Mouse (Mus musculus): Measurements from ENCODE around the gene Arhgap23. TPM values are rescaled to one million over a fixed set of nuclear protein-coding genes. Genes with fewer than 3 reads are reported as not detected.

Arhgap23 gene
- polyA plus RNA-seq, 1 experiment = 53.4 TPM

DNA sequence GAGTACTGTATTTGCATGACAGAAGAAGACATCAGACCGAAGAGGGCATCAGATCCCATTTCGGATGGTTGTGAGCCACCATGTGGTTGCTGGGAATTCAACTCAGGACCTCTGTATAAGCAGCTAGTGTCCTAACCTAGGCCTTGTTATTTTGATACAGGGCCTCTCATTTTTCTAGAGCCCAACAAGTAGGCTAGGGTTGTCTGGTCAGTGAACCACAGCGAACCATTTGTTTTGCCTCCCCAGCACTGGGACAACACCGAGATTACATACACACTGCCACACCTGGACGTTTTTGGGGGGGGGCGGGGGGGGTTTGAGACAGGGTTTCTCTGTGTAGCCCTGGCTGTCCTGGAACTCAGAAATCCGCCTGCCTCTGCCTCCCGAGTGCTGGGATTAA lies 18.8 kb downstream of the Arhgap23 start:
- DNase-seq (ENCODE audit: extremely low spot score in 1 of 2, low spot score in 1 of 2) = no peak

DNA sequence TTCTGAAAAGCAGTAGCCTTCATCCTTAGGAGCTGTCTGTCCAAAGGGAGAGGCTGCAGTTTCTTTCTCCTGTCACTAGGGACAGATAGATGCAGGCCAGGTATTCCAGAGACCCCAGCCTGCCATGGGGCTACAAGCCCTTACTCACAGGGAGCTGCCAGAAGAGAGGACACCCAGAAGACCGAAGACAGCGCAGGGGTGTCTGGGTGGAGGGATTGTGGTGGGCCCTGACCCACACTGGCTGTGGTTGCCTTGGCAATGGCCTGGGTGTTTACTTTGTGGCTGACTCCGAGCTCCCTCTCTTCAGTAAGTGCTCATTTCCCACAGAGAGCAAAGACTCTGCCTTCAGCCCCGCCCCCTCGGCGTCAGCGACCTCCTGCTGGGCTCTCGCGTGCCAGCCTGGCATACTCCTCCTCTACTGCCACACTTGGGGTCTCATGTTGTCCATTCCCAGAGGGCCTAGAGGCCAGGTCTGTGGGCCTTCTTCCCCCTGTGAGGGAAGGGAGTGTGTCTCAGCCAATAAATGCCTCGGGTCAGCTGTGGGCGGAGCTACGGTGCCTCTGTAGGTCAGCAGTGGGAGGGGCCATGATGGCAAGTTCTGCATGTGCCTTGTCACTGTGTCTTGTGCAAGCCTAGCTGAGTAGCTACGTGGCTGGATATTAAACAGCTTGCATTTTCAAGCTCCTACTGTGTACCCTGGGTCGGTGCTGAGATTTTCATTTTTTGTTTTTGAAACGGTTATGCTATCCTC lies 19.5 kb downstream of the Arhgap23 start:
- DNase-seq (ENCODE audit: extremely low spot score in 1 of 2, low spot score in 1 of 2) = no peak

DNA sequence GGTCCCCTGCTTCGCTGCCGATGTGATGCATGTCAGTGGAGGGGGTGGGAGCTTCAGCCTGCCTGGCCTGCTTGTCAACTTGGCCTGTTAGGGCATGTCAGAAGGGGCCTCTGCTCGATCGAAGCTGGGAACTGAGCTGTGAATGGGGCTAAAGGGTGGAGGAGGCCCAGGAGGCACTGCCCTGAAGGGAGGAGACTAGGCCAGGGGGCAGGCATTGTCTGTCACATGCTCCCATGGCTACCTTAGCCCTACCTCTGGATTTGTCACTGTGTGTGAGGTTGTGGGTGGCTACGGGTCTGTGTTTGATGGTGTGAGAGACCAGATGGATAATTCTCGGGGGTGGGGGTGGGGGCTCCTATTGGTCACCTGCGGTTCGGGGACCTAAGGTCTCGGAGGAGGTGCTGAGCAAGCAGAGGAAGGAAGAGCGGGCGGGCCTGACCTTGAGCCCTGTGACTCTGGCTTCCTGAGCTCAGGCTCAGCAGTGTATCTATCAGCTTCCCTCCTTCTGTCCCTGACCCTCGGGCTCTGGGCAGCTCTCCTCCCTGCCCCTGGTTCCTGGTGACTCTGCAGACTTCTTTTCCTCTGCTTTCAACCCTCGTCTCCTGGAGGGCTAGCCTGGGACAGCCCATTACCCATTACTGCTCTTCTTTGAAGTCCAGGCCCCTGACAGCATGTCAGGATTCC lies 20.6 kb downstream of the Arhgap23 start:
- DNase-seq (ENCODE audit: extremely low spot score in 1 of 2, low spot score in 1 of 2) = no peak

DNA sequence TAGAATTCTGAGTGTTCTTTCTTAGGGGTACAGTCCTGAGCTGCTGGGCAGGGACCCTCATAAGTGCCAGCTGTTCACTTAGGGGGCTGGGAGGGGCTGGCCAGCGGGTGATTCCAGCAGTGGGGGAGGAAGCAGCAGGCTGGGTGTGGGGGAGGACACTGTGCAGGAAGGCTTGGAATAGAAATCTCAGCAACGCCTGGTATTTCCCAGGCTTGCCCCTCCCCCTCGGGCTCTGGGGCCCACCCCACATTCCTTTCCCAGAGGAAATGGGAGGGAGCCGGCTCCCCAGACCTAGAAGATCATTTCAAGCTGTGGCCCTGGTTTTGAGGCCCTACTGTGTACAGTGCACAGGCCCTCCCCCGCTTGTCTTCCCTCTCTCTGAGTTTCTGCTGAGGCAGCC lies 22.4 kb downstream of the Arhgap23 start:
- peak in 1 of 2 experiments; percentile 72 for DNase-seq (ENCODE audit: extremely low spot score in 1 of 2, low spot score in 1 of 2)

GRCm38 (mm10) chr11:97438868-97439267 lies 23.5 kb downstream of the Arhgap23 start:
- no peak for DNase-seq (ENCODE audit: extremely low spot score in 1 of 2, low spot score in 1 of 2)

GRCm38 (mm10) chr11:97439935-97440334 lies 24.6 kb downstream of the Arhgap23 start:
- DNase-seq (ENCODE audit: extremely low spot score in 1 of 2, low spot score in 1 of 2) = no peak

- DNase-seq (ENCODE audit: extremely low spot score in 1 of 2, low spot score in 1 of 2) = no peak
Observed at GRCm38 (mm10) chr11:97440441-97440881, 25.1 kb downstream of the Arhgap23 start.

DNA sequence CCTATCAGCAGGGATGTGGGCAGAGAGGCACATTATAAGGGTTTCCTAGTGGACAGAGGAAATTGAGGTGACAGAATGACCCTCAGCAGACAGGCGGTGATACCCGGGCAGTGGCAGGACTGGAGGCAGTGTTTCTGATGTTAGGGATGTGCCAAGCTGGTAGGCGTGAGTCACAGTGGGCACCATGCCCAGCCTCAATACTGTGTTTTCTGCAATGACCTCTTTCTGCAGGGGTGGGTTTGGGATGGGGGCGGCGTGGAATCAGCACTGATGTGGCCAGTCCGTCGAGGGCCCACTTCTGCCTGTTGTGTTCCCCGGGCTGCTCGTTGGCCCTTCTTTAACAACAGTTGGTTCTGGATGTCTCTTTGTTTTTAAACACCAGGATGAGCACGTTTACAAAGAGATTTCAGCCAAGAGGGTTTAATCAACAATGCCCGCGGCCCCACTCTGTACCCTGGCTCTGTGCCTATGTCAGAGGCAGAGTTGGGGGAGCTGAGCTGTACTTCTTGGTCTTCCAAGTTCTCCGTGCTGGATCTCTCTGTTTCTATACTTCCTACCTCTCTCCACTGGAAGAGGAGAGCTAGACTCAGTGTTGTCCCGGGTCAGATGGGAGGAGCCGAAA lies 25.8 kb downstream of the Arhgap23 start:
- DNase-seq (ENCODE audit: extremely low spot score in 1 of 2, low spot score in 1 of 2) = no peak

DNA sequence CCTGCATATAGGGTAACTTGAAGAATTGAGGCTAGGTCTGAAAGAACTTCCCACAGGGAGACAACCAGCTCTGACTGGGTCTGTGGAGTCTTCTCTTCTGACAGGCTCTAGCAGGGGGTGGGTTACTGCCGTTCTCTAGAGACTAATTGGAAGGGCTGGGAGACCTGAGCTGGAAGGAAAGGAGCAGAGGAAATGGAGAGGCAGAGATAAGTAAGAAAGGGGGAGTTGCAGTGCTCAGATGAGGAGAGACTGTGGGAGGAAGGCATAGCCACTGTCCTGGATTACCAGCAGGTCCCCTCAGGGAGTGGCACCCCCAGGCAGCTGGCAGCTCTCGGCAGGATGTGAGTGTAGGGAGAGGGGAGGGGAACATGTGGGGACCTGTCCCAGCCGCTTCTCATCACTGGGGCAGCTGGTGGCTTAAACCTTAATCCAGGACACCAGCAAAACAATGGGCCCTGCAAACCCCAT lies 26.4 kb downstream of the Arhgap23 start:
- no peak for DNase-seq (ENCODE audit: extremely low spot score in 1 of 2, low spot score in 1 of 2)

DNA sequence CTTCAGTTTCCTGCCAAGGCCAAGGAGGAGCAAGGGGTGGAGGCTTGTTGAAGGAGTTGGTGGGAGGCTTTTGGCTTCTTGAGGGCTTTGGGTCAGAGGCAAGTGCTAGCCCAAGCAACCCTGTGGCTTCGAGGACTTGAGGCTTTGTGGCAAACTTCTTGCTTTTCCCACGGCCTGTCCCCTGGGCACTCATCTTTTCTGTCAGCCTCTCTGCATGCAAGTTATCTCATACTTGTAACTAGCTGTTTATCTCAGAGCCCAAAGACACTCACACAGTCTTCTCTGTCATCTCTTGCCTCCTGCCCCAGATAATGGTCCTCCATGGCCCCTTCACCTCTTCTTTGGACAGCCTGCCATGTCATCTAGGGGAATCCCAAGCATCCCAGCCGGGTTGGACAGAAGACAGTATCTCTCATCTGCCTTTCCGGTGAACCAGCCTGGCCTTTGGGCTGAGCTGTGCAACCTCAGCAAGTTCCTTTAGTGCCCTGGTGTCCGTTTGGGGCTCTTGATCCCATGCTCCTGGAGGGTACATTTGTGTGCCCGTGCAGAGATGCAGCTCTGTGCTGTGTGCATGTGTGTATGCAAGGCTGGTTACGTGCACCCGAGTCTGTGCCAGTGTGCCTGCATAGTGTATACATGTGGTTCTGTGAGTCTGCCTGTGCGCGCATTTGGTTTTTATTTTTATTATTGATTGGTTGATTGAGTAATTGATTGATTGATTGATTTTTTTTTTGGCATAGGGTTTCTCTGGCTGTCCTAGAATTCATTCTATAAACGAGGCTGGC lies 27.8 kb downstream of the Arhgap23 start:
- no peak for DNase-seq (ENCODE audit: extremely low spot score in 1 of 2, low spot score in 1 of 2)

DNA sequence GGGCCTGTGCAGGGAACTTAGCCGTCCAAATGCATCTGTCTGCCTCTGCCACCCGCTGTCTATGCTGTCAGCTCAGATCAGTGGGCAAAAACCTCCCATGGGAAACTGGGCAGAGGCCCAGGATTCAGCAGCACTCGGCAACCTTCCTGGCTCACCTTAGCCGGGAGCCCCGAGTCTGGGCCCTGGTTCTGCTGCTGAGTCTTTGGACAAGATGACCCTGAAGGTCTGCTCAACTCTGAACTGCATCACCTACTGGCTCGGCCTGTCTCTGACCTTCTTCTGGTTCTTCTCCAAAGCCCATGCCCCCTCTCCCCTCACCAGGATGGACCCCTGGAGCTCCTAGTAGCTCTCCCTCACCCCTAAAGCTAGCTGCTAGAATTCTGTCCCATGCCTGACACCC lies 30.3 kb downstream of the Arhgap23 start:
- DNase-seq (ENCODE audit: extremely low spot score in 1 of 2, low spot score in 1 of 2) = no peak

DNA sequence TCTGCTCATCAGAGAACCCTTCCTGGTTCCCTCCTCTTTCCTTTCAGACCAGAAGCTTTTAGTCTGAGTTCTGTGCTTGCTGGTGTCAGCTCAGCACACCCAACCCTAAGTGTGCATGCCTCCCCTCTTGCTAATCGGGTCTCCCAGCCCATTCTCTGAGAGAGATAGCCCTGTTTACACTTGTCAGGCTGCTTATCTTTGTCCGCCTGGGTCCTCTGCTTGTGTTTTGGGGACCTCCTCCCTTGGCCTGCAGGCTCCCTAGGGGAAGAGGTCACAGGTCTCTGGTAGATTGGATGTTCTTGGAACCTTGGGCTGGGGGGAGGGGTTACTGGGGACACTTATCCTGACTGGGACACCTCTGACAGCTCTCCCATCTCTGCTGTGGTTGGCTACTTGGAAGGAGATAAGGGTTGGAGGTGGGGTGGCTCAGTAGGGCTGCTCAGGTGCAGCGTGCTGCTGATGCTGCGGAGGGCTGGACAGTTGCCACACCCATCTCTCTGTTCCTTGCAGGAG lies 30.7 kb downstream of the Arhgap23 start:
- no peak for DNase-seq (ENCODE audit: extremely low spot score in 1 of 2, low spot score in 1 of 2)

- no peak for DNase-seq (ENCODE audit: extremely low spot score in 1 of 2, low spot score in 1 of 2)
Observed at GRCm38 (mm10) chr11:97447979-97448378, 32.6 kb downstream of the Arhgap23 start.

DNA sequence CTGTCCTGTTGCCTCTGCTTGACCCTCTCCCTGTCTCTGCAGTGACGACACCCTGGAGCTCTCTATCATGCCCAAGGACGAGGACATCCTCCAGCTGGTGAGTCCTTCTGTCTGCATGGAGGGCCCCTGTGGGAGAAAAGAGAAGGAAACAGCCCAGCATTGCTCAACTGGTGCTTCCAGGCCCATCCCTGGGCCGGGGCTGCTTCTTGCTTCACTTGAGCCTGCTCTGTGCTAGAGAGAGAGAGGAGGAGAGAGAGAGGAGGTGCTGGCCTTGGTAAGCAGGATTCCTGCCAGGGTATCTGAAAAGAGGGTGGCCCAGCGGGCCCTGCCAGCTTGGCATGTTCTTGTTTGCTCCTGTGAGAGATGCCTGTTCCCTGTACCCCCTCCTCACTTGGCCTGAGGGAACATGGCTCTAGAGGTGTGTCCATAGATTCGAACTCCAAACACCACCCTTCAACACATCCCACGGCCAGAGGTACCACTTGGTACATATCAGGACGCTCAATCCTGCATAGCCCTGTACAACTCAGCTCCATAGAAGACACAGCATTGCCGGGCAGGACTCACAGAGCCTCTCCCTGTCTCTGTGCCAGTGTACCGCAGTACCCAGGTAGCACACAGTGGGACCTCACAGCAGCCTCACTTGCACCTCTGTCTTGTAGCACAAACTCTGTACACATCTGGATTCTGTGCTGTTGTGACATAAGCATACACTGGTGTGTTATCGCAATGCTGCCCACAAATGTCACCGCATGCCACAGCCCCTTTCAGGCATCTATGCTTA lies 33.5 kb downstream of the Arhgap23 start:
- DNase-seq (ENCODE audit: extremely low spot score in 1 of 2, low spot score in 1 of 2) = no peak

GRCm38 (mm10) chr11:97449601-97450293 lies 34.4 kb downstream of the Arhgap23 start:
- peak; percentile 57 to 79 for DNase-seq (ENCODE audit: extremely low spot score in 1 of 2, low spot score in 1 of 2)

DNA sequence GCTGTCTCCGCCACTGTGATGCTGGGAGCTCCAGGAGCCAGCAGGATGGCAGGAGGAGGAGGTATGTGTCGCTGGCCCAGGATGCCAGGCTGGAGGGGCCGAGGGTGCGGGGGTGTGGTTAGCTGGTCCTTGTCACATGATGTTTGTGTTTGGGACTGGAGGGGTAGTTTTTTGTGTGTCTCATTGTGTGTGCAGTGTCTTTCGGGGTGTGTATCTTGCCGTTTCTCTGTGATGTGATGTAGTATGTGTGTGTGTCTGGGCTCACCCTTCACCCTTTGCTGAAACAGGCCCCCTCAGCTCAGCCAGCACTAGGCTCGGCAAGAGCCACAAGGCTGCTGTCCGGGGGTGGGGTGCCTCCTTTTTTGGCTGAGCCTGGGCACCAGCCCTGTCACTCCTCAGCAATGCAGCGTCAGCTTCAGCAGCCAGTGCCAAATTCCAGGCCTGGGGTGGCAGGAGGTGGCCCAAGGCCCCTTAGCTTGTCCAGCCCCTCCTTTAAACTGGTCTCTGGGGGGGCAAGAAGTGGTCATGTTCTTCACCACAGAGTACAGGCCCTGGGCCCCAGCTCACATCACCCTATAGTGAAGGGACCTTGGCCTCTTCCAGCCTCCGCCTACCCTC lies 35.1 kb downstream of the Arhgap23 start:
- DNase-seq (ENCODE audit: extremely low spot score in 1 of 2, low spot score in 1 of 2) = peak in 1 of 2 experiments; percentile 67

GRCm38 (mm10) chr11:97451625-97452024 lies 36.3 kb downstream of the Arhgap23 start:
- no peak for DNase-seq (ENCODE audit: extremely low spot score in 1 of 2, low spot score in 1 of 2)

GRCm38 (mm10) chr11:97457120-97457519 lies 41.8 kb downstream of the Arhgap23 start:
- no peak for DNase-seq (ENCODE audit: extremely low spot score in 1 of 2, low spot score in 1 of 2)
